Mouse (Mus musculus) embryonic facial prominence, embryonic 10.5 days (tissue): ENCODE results near the gene Ntm. TPM values are rescaled to one million over a fixed set of nuclear protein-coding genes. Genes with fewer than 3 reads are reported as not detected.

Experiments used
- DNase-seq: peaks from one replicate; pipeline ENCODE4 v3.0.0-alpha.2; 2017; ENCODE audit warnings: low spot score
- H3K27ac ChIP-seq: fragments of 300-500 bp; sonication (generic); replicated peaks from 2 replicates; pipeline ENCODE4 v1.5.1; 2016; ENCODE audit warnings: mild to moderate bottlenecking
- H3K27me3 ChIP-seq: fragments of 300-500 bp; sonication (generic); replicated peaks from 2 replicates; pipeline ENCODE4 v1.6.1; 2016; ENCODE audit warnings: low read depth, mild to moderate bottlenecking; ENCODE audit not compliant: poor library complexity, severe bottlenecking
- H3K36me3 ChIP-seq: fragments of 300-500 bp; sonication (generic); replicated peaks from 2 replicates; pipeline ENCODE4 v1.6.1; 2016; ENCODE audit warnings: mild to moderate bottlenecking, moderate library complexity
- H3K4me1 ChIP-seq: fragments of 300-500 bp; sonication (generic); 2 replicates; pipeline ENCODE4 v1.6.1; 2016
- H3K4me3 ChIP-seq: fragments of 300-500 bp; sonication (generic); 2 replicates; pipeline ENCODE4 v1.5.1; 2016; ENCODE audit warnings: mild to moderate bottlenecking, moderate library complexity
- H3K9me3 ChIP-seq: fragments of 300-500 bp; sonication (generic); 2 replicates; pipeline ENCODE4 v1.6.1; 2016; ENCODE audit warnings: mild to moderate bottlenecking
- WGBS: fragments of 180-500 bp; shearing (Covaris S2); methylation state at CpG from one replicate; pipeline ENCODE4 v1.1.7; 2016; 5-methylcytosine and 5-hydroxymethylcytosine counted together
- polyA plus RNA-seq: library from polyadenylated mRNA; unstranded; fragments of >200 nt; fragmentation: Nextera tagmentation; extraction: Ambion mirVana; gene quantifications from 2 replicates; pipeline ENCODE4 v1.2.1, GENCODE M21; 2016

The Ntm gene
- polyA plus RNA-seq, 1 experiment from 2014 or later = 8.1 TPM

GRCm38 (mm10) chr9:29761511-29761910 lies 201.4 kb downstream of the Ntm start:
- no peak for DNase-seq
- WGBS = 82% methylated on average over 5 of the region's 5 CpGs
- H3K27ac ChIP-seq = no peak overlapping the region
- no peaks in the 10 kb centered on the region for H3K9me3 ChIP-seq
- peaks cover 12% of the 10 kb centered on the region; the same call in 1 of the 2 replicates for H3K4me1 ChIP-seq
- no peaks in the 10 kb centered on the region for H3K27me3 ChIP-seq
- no peaks in the 10 kb centered on the region for H3K36me3 ChIP-seq
- no peak overlapping the region for H3K4me3 ChIP-seq

- Histone ChIP-seq H3K4me3 (no peak overlapping the region), H3K27me3 (no peaks in the 10 kb centered on the region), H3K4me1 (0 out of 2 replicates have a peak, but pooled peaks cover 7% of the 10 kb centered on the region), H3K9me3 (no peaks in the 10 kb centered on the region), H3K27ac (no peak overlapping the region), H3K36me3 (no peaks in the 10 kb centered on the region)
- 88% methylated on average over 3 of the region's 3 CpGs for whole genome bisulfite sequencing
- no peak for DNase-seq
Measured at GRCm38 (mm10) chr9:29759940-29760339, 203.0 kb downstream of the Ntm start.

- Histone ChIP-seq H3K36me3 (no peaks in the 10 kb centered on the region), H3K4me3 (no peak overlapping the region), H3K4me1 (0 out of 2 replicates have a peak, but pooled peaks cover 7% of the 10 kb centered on the region), H3K9me3 (no peaks in the 10 kb centered on the region), H3K27ac (no peak overlapping the region), H3K27me3 (no peaks in the 10 kb centered on the region)
- no peak for DNase-seq
- 84% methylated on average over 2 of the region's 2 CpGs for WGBS
Measured at GRCm38 (mm10) chr9:29759060-29759459, 203.9 kb downstream of the Ntm start.

- no peak for DNase-seq
- Histone ChIP-seq H3K27ac (no peak overlapping the region), H3K36me3 (no peaks in the 10 kb centered on the region), H3K4me1 (peaks cover 16% of the 10 kb centered on the region), H3K27me3 (no peaks in the 10 kb centered on the region), H3K4me3 (no peak overlapping the region), H3K9me3 (no peaks in the 10 kb centered on the region)
Measured at GRCm38 (mm10) chr9:29754374-29754773, 208.6 kb downstream of the Ntm start.

- no peak overlapping the region for H3K27ac ChIP-seq
- H3K4me1 ChIP-seq = peaks cover 16% of the 10 kb centered on the region
- H3K9me3 ChIP-seq = no peaks in the 10 kb centered on the region
- peak; percentile 40 for DNase-seq
- no peak overlapping the region for H3K4me3 ChIP-seq
- no peaks in the 10 kb centered on the region for H3K27me3 ChIP-seq
- 46% methylated on average over 1 of the region's 1 CpGs for WGBS
- no peaks in the 10 kb centered on the region for H3K36me3 ChIP-seq
Measured at GRCm38 (mm10) chr9:29751396-29751795, 211.5 kb downstream of the Ntm start.

GRCm38 (mm10) chr9:29750371-29751014 lies 212.4 kb downstream of the Ntm start:
- H3K4me3 ChIP-seq = peak overlapping the region; percentile 39
- H3K36me3 ChIP-seq = no peaks in the 10 kb centered on the region
- H3K4me1 ChIP-seq = peaks cover 16% of the 10 kb centered on the region
- 24% methylated on average over 15 of the region's 15 CpGs for WGBS
- H3K27me3 ChIP-seq = no peaks in the 10 kb centered on the region
- no peak overlapping the region; the same call in 1 of the 2 replicates for H3K27ac ChIP-seq
- peak; percentile 28 for DNase-seq
- H3K9me3 ChIP-seq = no peaks in the 10 kb centered on the region

- H3K27ac ChIP-seq = no peak overlapping the region
- H3K36me3 ChIP-seq = no peaks in the 10 kb centered on the region
- no peak for DNase-seq
- H3K4me3 ChIP-seq = no peak overlapping the region
- no peaks in the 10 kb centered on the region for H3K27me3 ChIP-seq
- H3K4me1 ChIP-seq = peaks cover 16% of the 10 kb centered on the region
- 80% methylated on average over 4 of the region's 4 CpGs for WGBS
- no peaks in the 10 kb centered on the region for H3K9me3 ChIP-seq
Measured at GRCm38 (mm10) chr9:29748070-29748469, 214.9 kb downstream of the Ntm start.

- DNase-seq = no peak
- Histone ChIP-seq H3K36me3 (no peaks in the 10 kb centered on the region), H3K9me3 (no peaks in the 10 kb centered on the region), H3K4me3 (no peak overlapping the region), H3K27ac (no peak overlapping the region), H3K27me3 (no peaks in the 10 kb centered on the region), H3K4me1 (peaks cover 14% of the 10 kb centered on the region)
- 83% methylated on average over 9 of the region's 9 CpGs for WGBS
Measured at GRCm38 (mm10) chr9:29738835-29739526, 224.0 kb downstream of the Ntm start.

GRCm38 (mm10) chr9:29736031-29736430 lies 226.9 kb downstream of the Ntm start:
- Histone ChIP-seq H3K4me1 (peaks cover 26% of the 10 kb centered on the region), H3K36me3 (no peaks in the 10 kb centered on the region), H3K4me3 (no peak overlapping the region), H3K9me3 (no peaks in the 10 kb centered on the region), H3K27me3 (no peaks in the 10 kb centered on the region), H3K27ac (no peak overlapping the region)
- 11% methylated on average over 3 of the region's 3 CpGs for WGBS
- DNase-seq = no peak

GRCm38 (mm10) chr9:29732895-29733294 lies 230.0 kb downstream of the Ntm start:
- Histone ChIP-seq H3K27ac (no peak overlapping the region), H3K4me3 (no peak overlapping the region), H3K9me3 (no peaks in the 10 kb centered on the region), H3K27me3 (no peaks in the 10 kb centered on the region), H3K4me1 (peaks cover 29% of the 10 kb centered on the region), H3K36me3 (no peaks in the 10 kb centered on the region)
- 77% methylated on average over 3 of the region's 3 CpGs for WGBS
- no peak for DNase-seq

- no peaks in the 10 kb centered on the region for H3K27me3 ChIP-seq
- no peaks in the 10 kb centered on the region for H3K36me3 ChIP-seq
- no peak overlapping the region for H3K27ac ChIP-seq
- WGBS = 48% methylated on average over 3 of the region's 3 CpGs
- H3K4me3 ChIP-seq = no peak overlapping the region
- peaks cover 35% of the 10 kb centered on the region for H3K4me1 ChIP-seq
- H3K9me3 ChIP-seq = no peaks in the 10 kb centered on the region
- no peak for DNase-seq
Measured at GRCm38 (mm10) chr9:29731672-29732071, 231.3 kb downstream of the Ntm start.

- WGBS = 72% methylated on average over 19 of the region's 19 CpGs
- H3K4me3 ChIP-seq = no peak overlapping the region
- H3K27me3 ChIP-seq = no peaks in the 10 kb centered on the region
- H3K27ac ChIP-seq = peak overlapping the region; percentile 24; the same call in 1 of the 2 replicates
- DNase-seq = no peak
- no peaks in the 10 kb centered on the region for H3K36me3 ChIP-seq
- peaks cover 22% of the 10 kb centered on the region for H3K4me1 ChIP-seq
- no peaks in the 10 kb centered on the region for H3K9me3 ChIP-seq
Measured at GRCm38 (mm10) chr9:29727540-29728432, 235.2 kb downstream of the Ntm start.
